Mouse (Mus musculus): ENCODE data around the gene Dhx36.

The Dhx36 gene

GRCm38 (mm10) chr3:62433675-62434074 is 73.1 kb downstream of the Dhx36 start:
- in situ Hi-C loops (cut with MboI, MseI), result no loop called here

- in situ Hi-C loops (cut with MboI, MseI), result loop anchor here (25.0 kb wide), 1 partner anchor 394 kb away; no protein-coding TSS in a partner anchor
Measured at GRCm38 (mm10) chr3:62418387-62419138, 88.2 kb downstream of the Dhx36 start.

All from T-helper 1 cell (primary cell).